Mouse (Mus musculus) hindbrain, postnatal 0 days (tissue): ENCODE results near the gene Wdr60. TPM values are rescaled to one million over a fixed set of nuclear protein-coding genes. Genes with fewer than 3 reads are reported as not detected.
A peak's percentile ranks its signal among the peaks of the same experiment; 100 is the strongest.

Source experiments
- ATAC-seq: fragments of 200-750 bp; cut with Nextera tagmentation; 2 replicates; pipeline ENCODE4 v1.8.0; 2017; ENCODE audit warnings: mild to moderate bottlenecking, moderate TSS enrichment, moderate library complexity
- DNase-seq: peaks from one replicate; pipeline ENCODE4 v3.0.0-alpha.2; 2015; ENCODE audit warnings: low spot score
- H3K27ac ChIP-seq: fragments of 300-500 bp; sonication (generic); 2 replicates; pipeline ENCODE4 v1.5.1; 2014; ENCODE audit warnings: mild to moderate bottlenecking
- H3K27me3 ChIP-seq: fragments of 300-500 bp; sonication (generic); 2 replicates; pipeline ENCODE4 v1.6.1; 2014; ENCODE audit warnings: low read length, mixed read lengths; ENCODE audit not compliant: insufficient read depth
- H3K36me3 ChIP-seq: fragments of 300-500 bp; sonication (generic); 2 replicates; pipeline ENCODE4 v1.6.1; 2014; ENCODE audit warnings: low read length, mixed read lengths; ENCODE audit not compliant: insufficient read depth
- H3K4me1 ChIP-seq: fragments of 300-500 bp; sonication (generic); 2 replicates; pipeline ENCODE4 v1.6.1; 2014; ENCODE audit warnings: antibody characterized with exemption, low read length, mixed read lengths; ENCODE audit not compliant: insufficient read depth
- H3K4me2 ChIP-seq: fragments of 300-500 bp; sonication (generic); 2 replicates; pipeline ENCODE4 v1.6.1; 2014; ENCODE audit warnings: low read depth, mild to moderate bottlenecking, low read length, moderate library complexity, mixed read lengths
- H3K4me3 ChIP-seq: fragments of 300-500 bp; sonication (generic); 2 replicates; pipeline ENCODE4 v1.5.1; 2014; ENCODE audit warnings: low read length
- H3K9ac ChIP-seq: fragments of 300-500 bp; sonication (generic); replicated peaks from 2 replicates; pipeline ENCODE4 v1.6.1; 2014; ENCODE audit warnings: mild to moderate bottlenecking, low read length, moderate library complexity, mixed read lengths
- H3K9me3 ChIP-seq: fragments of 300-500 bp; sonication (generic); 2 replicates; pipeline ENCODE4 v1.6.1; 2016; ENCODE audit warnings: low read length, mixed read lengths
- CTCF ChIP-seq: IDR thresholded peaks from 2 replicates; pipeline ENCODE4 v1.5.1; 2016; ENCODE audit warnings: antibody characterized with exemption, control low read depth, low read depth
- WGBS: fragments of 180-500 bp; shearing (Covaris S2); extraction: QIAGEN DNeasy Blood & Tissue Kit; methylation state at CpG from one replicate; pipeline ENCODE4 v1.1.7; 2014; 5-methylcytosine and 5-hydroxymethylcytosine counted together
- polyA plus RNA-seq: library from polyadenylated mRNA; unstranded; fragments of >200 nt; fragmentation: Nextera tagmentation; extraction: Ambion mirVana; gene quantifications from 2 replicates; pipeline ENCODE4 v1.2.1, GENCODE M21; 2015
- total RNA-seq: library from RNA; depleted of rRNA; stranded (reverse); fragments of >200 nt; gene quantifications from 2 replicates; pipeline ENCODE4 v1.2.3, GENCODE M21; 2014

Gene Wdr60
- total and polyA plus RNA-seq, 2 experiments from 2014 or later, result 8.4 to 16.8 TPM

GRCm38 (mm10) chr12:116293185-116293584 lies 30.4 kb upstream of the Wdr60 start:
- TF ChIP-seq CTCF, result no peak
- Histone ChIP-seq H3K4me1 (no peaks in the 10 kb centered on the region), H3K27ac (no peak overlapping the region), H3K4me2 (no peak overlapping the region), H3K36me3 (no peaks in the 10 kb centered on the region), H3K9ac (no peak overlapping the region), H3K4me3 (no peak overlapping the region), H3K9me3 (no peaks in the 10 kb centered on the region), H3K27me3 (no peaks in the 10 kb centered on the region)
- DNase-seq, result no peak
- ATAC-seq, result no peak
- WGBS, result 87% methylated on average over 2 of the region's 2 CpGs

- no peak for TF ChIP-seq CTCF
- WGBS, result 85% methylated on average over 2 of the region's 2 CpGs
- DNase-seq (no peak), ATAC-seq (no peak)
- Histone ChIP-seq H3K4me2 (no peak overlapping the region), H3K4me3 (no peak overlapping the region), H3K27ac (no peak overlapping the region), H3K36me3 (no peaks in the 10 kb centered on the region), H3K27me3 (no peaks in the 10 kb centered on the region), H3K4me1 (0 out of 2 replicates have a peak, but pooled peaks cover 4% of the 10 kb centered on the region), H3K9ac (no peak overlapping the region), H3K9me3 (no peaks in the 10 kb centered on the region)
Observed at GRCm38 (mm10) chr12:116283511-116283910, 20.7 kb upstream of the Wdr60 start.

GRCm38 (mm10) chr12:116282856-116283255 lies 20.0 kb upstream of the Wdr60 start:
- H3K27me3 ChIP-seq, result no peaks in the 10 kb centered on the region
- no peaks in the 10 kb centered on the region for H3K36me3 ChIP-seq
- peak overlapping the region; percentile 95 for H3K4me2 ChIP-seq
- H3K4me1 ChIP-seq, result 0 out of 2 replicates have a peak, but pooled peaks cover 4% of the 10 kb centered on the region
- DNase-seq (no peak), ATAC-seq (no peak)
- 89% methylated on average over 2 of the region's 2 CpGs for WGBS
- no peaks in the 10 kb centered on the region for H3K9me3 ChIP-seq
- no peak overlapping the region for H3K9ac ChIP-seq
- H3K27ac ChIP-seq, result no peak overlapping the region
- no peak overlapping the region for H3K4me3 ChIP-seq
- no peak for TF ChIP-seq CTCF

- H3K27ac ChIP-seq, result peak overlapping the region; percentile 96
- peak overlapping the region; percentile 92 for H3K9ac ChIP-seq
- no peaks in the 10 kb centered on the region for H3K9me3 ChIP-seq
- H3K36me3 ChIP-seq, result no peaks in the 10 kb centered on the region
- H3K4me2 ChIP-seq, result peak overlapping the region; percentile 95
- peak overlapping the region; percentile 98 for H3K4me3 ChIP-seq
- H3K27me3 ChIP-seq, result no peaks in the 10 kb centered on the region
- WGBS, result under 1% methylated on average over 55 of the region's 55 CpGs
- no peak for TF ChIP-seq CTCF
- 0 out of 2 replicates have a peak, but pooled peaks cover 4% of the 10 kb centered on the region for H3K4me1 ChIP-seq
- DNase-seq (peak; percentile 57), ATAC-seq (no peak)
Observed at GRCm38 (mm10) chr12:116281427-116282281, 18.8 kb upstream of the Wdr60 start.

GRCm38 (mm10) chr12:116280653-116281364 lies 18.0 kb upstream of the Wdr60 start, which contains the start of gene Esyt2:
TSS of gene Esyt2 (plus strand) at chr12:116281196.
- no peaks in the 10 kb centered on the region for H3K27me3 ChIP-seq
- ATAC-seq (peak; percentile 98), DNase-seq (peak; percentile 100)
- peak within 1 kb of the TSS; percentile 96 for H3K27ac ChIP-seq
- H3K4me3 ChIP-seq, result peak within 1 kb of the TSS; percentile 98
- under 1% methylated on average over 51 of the region's 68 CpGs for WGBS
- no peaks in the 10 kb centered on the region for H3K36me3 ChIP-seq
- TF ChIP-seq CTCF, result peak; percentile 47
- no peaks in the 10 kb centered on the region for H3K9me3 ChIP-seq
- H3K4me1 ChIP-seq, result 0 out of 2 replicates have a peak, but pooled peaks cover 4% of the 10 kb centered on the region
- H3K9ac ChIP-seq, result peak within 1 kb of the TSS; percentile 92
- peak within 1 kb of the TSS; percentile 95 for H3K4me2 ChIP-seq

GRCm38 (mm10) chr12:116280149-116280652 lies 17.4 kb upstream of the Wdr60 start:
- H3K4me2 ChIP-seq, result peak overlapping the region; percentile 58
- H3K9ac ChIP-seq, result peak overlapping the region; percentile 92
- TF ChIP-seq CTCF, result peak; percentile 37
- peak overlapping the region; percentile 96 for H3K27ac ChIP-seq
- peak overlapping the region; percentile 98 for H3K4me3 ChIP-seq
- H3K27me3 ChIP-seq, result no peaks in the 10 kb centered on the region
- H3K36me3 ChIP-seq, result no peaks in the 10 kb centered on the region
- peak; percentile 65 for DNase-seq
- 0 out of 2 replicates have a peak, but pooled peaks cover 4% of the 10 kb centered on the region for H3K4me1 ChIP-seq
- WGBS, result 0% methylated on average over 7 of the region's 7 CpGs
- ATAC-seq, result no peak
- no peaks in the 10 kb centered on the region for H3K9me3 ChIP-seq
